Mouse (Mus musculus) testis, adult 10 weeks (tissue): ENCODE data around the gene Otud5. TPM values are rescaled to one million over a fixed set of nuclear protein-coding genes. Genes with fewer than 3 reads are reported as not detected.

ENCODE experiments used
- polyA plus RNA-seq: library from polyadenylated mRNA; stranded (reverse); fragments of 350-450 nt; fragmentation: Illumina TruSeq; extraction: RNeasy Lipid Tissue Mini Kit (QIAGEN cat#74804); gene quantifications from one replicate; pipeline ENCODE4 v1.2.3, GENCODE M21; 2014; ENCODE audit warnings: low read depth, low replicate concordance

Otud5 gene
- 12.9 TPM for polyA plus RNA-seq

GRCm38 (mm10) chrX:7841163-7842162, at the start of gene Otud5:
Gene Otud5, plus strand, starts transcription at chrX:7841364.

GRCm38 (mm10) chrX:7821865-7822779, 19.0 kb upstream of the Otud5 start, which contains the start of gene Kcnd1:
Gene Kcnd1, plus strand, starts transcription at chrX:7822289.

GRCm38 (mm10) chrX:7878007-7878419, 36.8 kb downstream of the Otud5 start, which contains the start of gene Pim2:
Gene Pim2, plus strand, starts transcription at chrX:7878262.

GRCm38 (mm10) chrX:7883841-7884567, 42.8 kb downstream of the Otud5 start, which contains the start of gene Slc35a2:
Gene Slc35a2, plus strand, starts transcription at chrX:7884028.

GRCm38 (mm10) chrX:7898880-7899874, 58.0 kb downstream of the Otud5 start, which contains the start of the genes Pqbp1 and Timm17b:
Gene Pqbp1, minus strand, starts transcription at chrX:7899269.
Gene Timm17b, plus strand, starts transcription at chrX:7899357.

GRCm38 (mm10) chrX:7907735-7908134, 66.6 kb downstream of the Otud5 start, which contains the start of gene Gm10491:
Gene Gm10491, minus strand, starts transcription at chrX:7907835.

GRCm38 (mm10) chrX:7909242-7909641, 68.1 kb downstream of the Otud5 start, which contains the start of gene Gm10490:
Gene Gm10490, plus strand, starts transcription at chrX:7909542.

GRCm38 (mm10) chrX:7919601-7920383, 78.6 kb downstream of the Otud5 start, which contains the start of gene Pcsk1n:
Gene Pcsk1n, plus strand, starts transcription at chrX:7919822.

Other genes starting within 250 kb of the Otud5 start
- gene Ccdc22, start 235.8 kb upstream of the Otud5 start, polyA plus RNA-seq, result 0.13 TPM
- gene Cacna1f, start 234.3 kb upstream of the Otud5 start, polyA plus RNA-seq, result not detected
- 0.15 TPM for gene Syp, start 202.9 kb upstream of the Otud5 start, polyA plus RNA-seq
- 0.69 TPM for gene Prickle3, start 184.1 kb upstream of the Otud5 start, polyA plus RNA-seq
- 3.8 TPM for gene Plp2, start 170.0 kb upstream of the Otud5 start, polyA plus RNA-seq
- not detected for gene Magix, start 160.1 kb upstream of the Otud5 start, polyA plus RNA-seq
- 14.2 TPM for gene Gpkow, start 144.2 kb upstream of the Otud5 start, polyA plus RNA-seq
- 1.1 TPM for gene Wdr45, start 127.0 kb upstream of the Otud5 start, polyA plus RNA-seq
- not detected for gene Gm45208, start 119.1 kb upstream of the Otud5 start, polyA plus RNA-seq
- 0.57 TPM for gene Praf2, start 112.9 kb upstream of the Otud5 start, polyA plus RNA-seq
- 0.25 TPM for gene Ccdc120, start 90.5 kb upstream of the Otud5 start, polyA plus RNA-seq
- 8.1 TPM for gene Tfe3, start 78.8 kb upstream of the Otud5 start, polyA plus RNA-seq
- gene Gripap1, start 51.6 kb upstream of the Otud5 start, polyA plus RNA-seq, result 10.5 TPM
- 0.41 TPM for gene Kcnd1, start 19.1 kb upstream of the Otud5 start, polyA plus RNA-seq
- gene Pim2, start 36.9 kb downstream of the Otud5 start, polyA plus RNA-seq, result 3.4 TPM
- 1.7 TPM for gene Slc35a2, start 42.7 kb downstream of the Otud5 start, polyA plus RNA-seq
- gene Pqbp1, start 57.9 kb downstream of the Otud5 start, polyA plus RNA-seq, result 2.6 TPM
- gene Timm17b, start 58.0 kb downstream of the Otud5 start, polyA plus RNA-seq, result 1.5 TPM
- gene Gm10491, start 66.5 kb downstream of the Otud5 start, polyA plus RNA-seq, result not detected
- gene Gm10490, start 68.2 kb downstream of the Otud5 start, polyA plus RNA-seq, result not detected
- not detected for gene Pcsk1n, start 78.5 kb downstream of the Otud5 start, polyA plus RNA-seq
- 0.20 TPM for gene Eras, start 87.2 kb downstream of the Otud5 start, polyA plus RNA-seq
- 9.8 TPM for gene Hdac6, start 106.5 kb downstream of the Otud5 start, polyA plus RNA-seq
- 3.4 TPM for gene Gata1, start 136.7 kb downstream of the Otud5 start, polyA plus RNA-seq
- 0.62 TPM for gene Glod5, start 177.1 kb downstream of the Otud5 start, polyA plus RNA-seq
- 8.2 TPM for gene Suv39h1, start 233.4 kb downstream of the Otud5 start, polyA plus RNA-seq
- gene Was, start 249.1 kb downstream of the Otud5 start, polyA plus RNA-seq, result 0.10 TPM